Mouse (Mus musculus) midbrain, postnatal 0 days (tissue): ENCODE results near the gene Osm. TPM values are rescaled to one million over a fixed set of nuclear protein-coding genes. Genes with fewer than 3 reads are reported as not detected.

Source experiments
- ATAC-seq: fragments of 200-750 bp; cut with Nextera tagmentation; 2 replicates; pipeline ENCODE4 v1.8.0; 2017; ENCODE audit warnings: moderate number of reproducible peaks, mild to moderate bottlenecking, moderate TSS enrichment, moderate library complexity; ENCODE audit not compliant: low FRiP score
- DNase-seq: peaks from one replicate; pipeline ENCODE4 v3.0.0-alpha.2; 2015; ENCODE audit warnings: low spot score
- H3K27ac ChIP-seq: fragments of 300-500 bp; sonication (generic); 2 replicates; pipeline ENCODE4 v1.5.1; 2014; ENCODE audit warnings: low read depth, mild to moderate bottlenecking, low read length, mixed read lengths
- H3K27me3 ChIP-seq: fragments of 300-500 bp; sonication (generic); 2 replicates; pipeline ENCODE4 v1.6.1; 2014; ENCODE audit warnings: low read length, control low read depth, mixed read lengths; ENCODE audit not compliant: insufficient read depth
- H3K36me3 ChIP-seq: fragments of 300-500 bp; sonication (generic); 2 replicates; pipeline ENCODE4 v1.6.1; 2014; ENCODE audit warnings: low read length, control low read depth, mixed read lengths; ENCODE audit not compliant: insufficient read depth
- H3K4me1 ChIP-seq: fragments of 300-500 bp; sonication (generic); 2 replicates; pipeline ENCODE4 v1.6.1; 2014; ENCODE audit warnings: mild to moderate bottlenecking, control low read depth, antibody characterized with exemption, low read length, mixed read lengths; ENCODE audit not compliant: insufficient read depth
- H3K4me2 ChIP-seq: fragments of 300-500 bp; sonication (generic); 2 replicates; pipeline ENCODE4 v1.6.1; 2014; ENCODE audit warnings: low read depth, mild to moderate bottlenecking, low read length, mixed read lengths; ENCODE audit not compliant: poor library complexity, severe bottlenecking
- H3K4me3 ChIP-seq: fragments of 300-500 bp; sonication (generic); 2 replicates; pipeline ENCODE4 v1.5.1; 2014; ENCODE audit warnings: low read depth, mild to moderate bottlenecking, low read length, moderate library complexity
- H3K9ac ChIP-seq: fragments of 300-500 bp; sonication (generic); replicated peaks from 2 replicates; pipeline ENCODE4 v1.6.1; 2014; ENCODE audit warnings: mild to moderate bottlenecking, low read length, moderate library complexity, mixed read lengths; ENCODE audit not compliant: poor library complexity, severe bottlenecking
- H3K9me3 ChIP-seq: fragments of 300-500 bp; sonication (generic); 2 replicates; pipeline ENCODE4 v1.6.1; 2016; ENCODE audit warnings: low read length, control low read depth
- CTCF ChIP-seq: IDR thresholded peaks from 2 replicates; pipeline ENCODE4 v1.5.1; 2016; ENCODE audit warnings: antibody characterized with exemption, mild to moderate bottlenecking
- WGBS: fragments of 180-500 bp; shearing (Covaris S2); extraction: QIAGEN DNeasy Blood & Tissue Kit; methylation state at CpG from one replicate; pipeline ENCODE4 v1.1.7; 2014; 5-methylcytosine and 5-hydroxymethylcytosine counted together
- polyA plus RNA-seq: library from polyadenylated mRNA; unstranded; fragments of >200 nt; fragmentation: Nextera tagmentation; extraction: Ambion mirVana; gene quantifications from 2 replicates; pipeline ENCODE4 v1.2.1, GENCODE M21; 2015
- total RNA-seq: library from RNA; depleted of rRNA; stranded (reverse); fragments of >200 nt; gene quantifications from 2 replicates; pipeline ENCODE4 v1.2.3, GENCODE M21; 2014

Gene Osm
- total and polyA plus RNA-seq, 2 experiments from 2014 or later: 0.14 to 0.16 TPM

DNA sequence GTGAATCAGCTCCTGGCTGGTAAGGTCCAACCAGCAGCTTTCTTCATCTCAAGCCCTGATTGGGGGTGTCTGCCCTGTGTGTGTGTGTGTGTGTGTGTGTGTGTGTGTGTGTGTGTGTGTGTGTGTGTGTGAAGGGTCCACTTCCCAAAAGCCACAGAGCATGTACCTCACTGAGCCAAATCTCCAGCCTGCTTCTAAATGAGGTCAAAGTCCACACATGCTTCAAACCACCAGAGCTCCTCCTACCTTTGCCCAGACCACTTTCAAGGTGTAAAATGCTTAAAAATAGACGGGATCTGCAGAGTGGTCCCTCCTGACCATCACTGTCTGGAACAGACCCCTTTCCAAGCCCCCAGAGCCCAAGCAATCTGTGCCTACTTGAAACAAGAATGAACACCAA is 27.1 kb downstream of the Osm start:
- no peak overlapping the region for H3K4me3 ChIP-seq
- WGBS: 33% methylated on average over 1 of the region's 1 CpGs
- DNase-seq (no peak), ATAC-seq (no peak)
- no peak overlapping the region for H3K4me2 ChIP-seq
- H3K36me3 ChIP-seq: no peaks in the 10 kb centered on the region
- H3K27ac ChIP-seq: no peak overlapping the region
- H3K4me1 ChIP-seq: 0 out of 2 replicates have a peak, but pooled peaks cover 5% of the 10 kb centered on the region
- peaks cover 40% of the 10 kb centered on the region for H3K27me3 ChIP-seq
- no peak overlapping the region for H3K9ac ChIP-seq
- TF ChIP-seq CTCF: no peak
- H3K9me3 ChIP-seq: no peaks in the 10 kb centered on the region

DNA sequence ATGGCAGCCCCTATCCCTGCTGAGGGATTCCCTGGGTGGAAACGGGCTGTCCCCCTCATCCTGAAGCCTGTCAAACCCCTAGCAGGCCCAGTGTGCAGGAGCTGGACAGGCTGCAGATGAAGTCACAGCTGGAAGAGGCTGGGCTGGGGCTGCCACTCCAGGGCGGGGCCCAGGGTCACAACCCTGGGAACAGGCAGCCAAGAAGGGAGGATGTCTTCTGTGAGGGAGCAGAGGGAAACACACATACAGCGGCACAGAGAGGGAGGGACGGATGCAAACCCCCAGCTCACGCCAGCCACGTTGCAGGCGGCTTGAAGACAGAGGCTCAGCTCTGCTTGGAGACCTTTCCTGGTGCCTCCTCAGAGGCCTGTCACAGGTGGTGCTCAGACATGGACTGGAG is 27.8 kb downstream of the Osm start:
- no peak overlapping the region for H3K4me3 ChIP-seq
- no peak for ATAC-seq
- peaks cover 44% of the 10 kb centered on the region for H3K27me3 ChIP-seq
- 0 out of 2 replicates have a peak, but pooled peaks cover 5% of the 10 kb centered on the region for H3K4me1 ChIP-seq
- no peak overlapping the region for H3K9ac ChIP-seq
- no peaks in the 10 kb centered on the region for H3K36me3 ChIP-seq
- TF ChIP-seq CTCF: no peak
- H3K4me2 ChIP-seq: no peak overlapping the region
- no peak overlapping the region for H3K27ac ChIP-seq
- no peak for DNase-seq
- WGBS: 75% methylated on average over 7 of the region's 7 CpGs
- H3K9me3 ChIP-seq: no peaks in the 10 kb centered on the region

DNA sequence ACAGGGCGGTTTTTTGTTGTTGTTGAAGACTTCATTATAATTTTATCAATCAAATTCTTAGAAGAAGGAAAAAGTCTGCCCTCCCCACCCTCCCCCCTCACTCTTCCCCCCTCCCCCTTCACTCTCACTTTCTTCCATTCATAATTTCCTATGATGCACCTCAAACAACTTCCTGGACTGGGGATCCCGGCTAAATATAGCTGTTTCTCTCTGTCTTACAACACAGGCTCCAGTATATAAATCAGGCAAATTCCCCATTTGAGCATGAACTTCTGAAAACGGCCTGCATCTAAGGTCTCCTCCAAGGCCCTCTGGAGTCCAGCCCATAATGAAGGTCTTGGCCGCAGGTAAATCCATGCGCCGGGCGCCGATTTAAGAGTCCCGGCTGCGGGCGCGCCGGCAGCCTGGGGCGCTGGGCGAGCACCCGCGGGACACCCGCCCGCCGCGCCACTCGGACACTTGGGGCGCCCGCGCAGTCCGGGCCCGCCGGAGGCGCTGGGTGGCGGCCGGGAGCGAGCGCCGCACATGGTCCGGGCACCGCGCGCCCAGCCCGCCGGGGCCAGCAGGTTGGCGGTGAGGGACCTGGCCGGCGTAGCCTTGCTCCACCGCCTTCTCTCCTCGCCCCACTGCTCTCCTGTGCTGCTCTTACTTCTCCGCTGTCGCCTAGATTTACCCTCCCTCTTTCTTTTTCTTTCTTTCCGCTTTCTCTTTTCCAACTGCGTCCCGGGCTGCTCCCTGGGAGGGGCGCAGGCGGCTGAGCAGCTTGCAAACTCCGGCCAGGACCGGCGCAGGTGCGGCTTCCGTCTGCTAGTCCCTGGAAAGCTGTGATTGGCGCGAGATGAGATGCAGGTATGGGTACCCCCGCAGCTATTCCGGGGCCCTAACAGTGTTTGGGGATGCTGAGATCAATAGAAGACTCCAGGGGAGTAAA is 30.3 kb downstream of the Osm start:
- no peaks in the 10 kb centered on the region for H3K9me3 ChIP-seq
- WGBS: under 1% methylated on average over 52 of the region's 61 CpGs
- DNase-seq (no peak), ATAC-seq (no peak)
- no peaks in the 10 kb centered on the region for H3K4me1 ChIP-seq
- H3K36me3 ChIP-seq: no peaks in the 10 kb centered on the region
- peak overlapping the region; percentile 100 for H3K4me2 ChIP-seq
- peak overlapping the region; percentile 50 for H3K9ac ChIP-seq
- TF ChIP-seq CTCF: no peak
- peak overlapping the region; percentile 52 for H3K4me3 ChIP-seq
- H3K27me3 ChIP-seq: peaks cover 40% of the 10 kb centered on the region
- H3K27ac ChIP-seq: no peak overlapping the region

DNA sequence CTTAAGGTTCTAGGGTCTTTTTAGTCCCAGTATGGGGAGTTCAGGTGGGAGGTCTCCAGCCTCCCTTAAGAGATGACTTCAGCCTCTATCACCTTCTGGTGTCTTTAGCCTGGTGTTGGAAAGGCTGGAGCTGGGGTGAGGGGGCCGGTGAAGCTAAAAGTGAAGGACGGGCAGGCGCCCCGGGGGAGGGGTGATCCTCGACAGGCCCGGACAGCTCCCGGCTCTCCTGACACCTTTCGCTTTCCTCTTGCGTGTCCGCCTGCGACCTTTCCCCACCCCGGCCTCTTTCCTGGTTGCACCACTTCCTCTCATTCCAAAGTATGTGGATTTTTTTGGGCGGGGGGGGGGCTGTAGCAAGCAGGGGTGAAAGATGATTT is 31.0 kb downstream of the Osm start:
- H3K4me2 ChIP-seq: peak overlapping the region; percentile 100
- no peaks in the 10 kb centered on the region for H3K4me1 ChIP-seq
- peak overlapping the region; percentile 52 for H3K4me3 ChIP-seq
- 12% methylated on average over 13 of the region's 13 CpGs for WGBS
- no peaks in the 10 kb centered on the region for H3K36me3 ChIP-seq
- no peak for DNase-seq
- no peak overlapping the region for H3K27ac ChIP-seq
- no peaks in the 10 kb centered on the region for H3K9me3 ChIP-seq
- no peak for ATAC-seq
- no peak overlapping the region for H3K9ac ChIP-seq
- peaks cover 39% of the 10 kb centered on the region for H3K27me3 ChIP-seq
- no peak for TF ChIP-seq CTCF

DNA sequence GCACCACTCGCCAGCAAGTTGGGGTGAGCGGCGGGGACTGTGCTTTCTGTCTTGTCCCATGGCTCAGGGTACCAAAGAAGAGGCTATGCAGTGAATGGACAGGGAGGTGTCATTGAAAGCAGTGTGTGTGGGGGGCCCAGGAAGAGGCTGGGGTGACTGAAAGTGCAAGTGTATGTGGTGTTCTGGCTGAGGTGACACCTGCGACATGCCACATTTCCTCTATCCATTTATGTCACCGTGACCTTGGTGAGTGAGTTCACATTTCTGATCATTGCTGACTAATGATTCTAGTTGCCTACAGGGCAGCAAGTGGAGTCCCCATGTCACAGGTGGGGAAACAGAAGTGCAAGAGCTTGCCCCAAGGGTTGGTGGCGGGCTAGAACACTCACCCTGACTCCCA is 32.3 kb downstream of the Osm start:
- Histone ChIP-seq H3K4me2 (no peak overlapping the region), H3K27ac (no peak overlapping the region), H3K9me3 (no peaks in the 10 kb centered on the region), H3K36me3 (no peaks in the 10 kb centered on the region), H3K27me3 (peaks cover 39% of the 10 kb centered on the region), H3K4me3 (no peak overlapping the region), H3K4me1 (no peaks in the 10 kb centered on the region), H3K9ac (no peak overlapping the region)
- DNase-seq (no peak), ATAC-seq (no peak)
- no peak for TF ChIP-seq CTCF
- WGBS: 94% methylated on average over 6 of the region's 6 CpGs

DNA sequence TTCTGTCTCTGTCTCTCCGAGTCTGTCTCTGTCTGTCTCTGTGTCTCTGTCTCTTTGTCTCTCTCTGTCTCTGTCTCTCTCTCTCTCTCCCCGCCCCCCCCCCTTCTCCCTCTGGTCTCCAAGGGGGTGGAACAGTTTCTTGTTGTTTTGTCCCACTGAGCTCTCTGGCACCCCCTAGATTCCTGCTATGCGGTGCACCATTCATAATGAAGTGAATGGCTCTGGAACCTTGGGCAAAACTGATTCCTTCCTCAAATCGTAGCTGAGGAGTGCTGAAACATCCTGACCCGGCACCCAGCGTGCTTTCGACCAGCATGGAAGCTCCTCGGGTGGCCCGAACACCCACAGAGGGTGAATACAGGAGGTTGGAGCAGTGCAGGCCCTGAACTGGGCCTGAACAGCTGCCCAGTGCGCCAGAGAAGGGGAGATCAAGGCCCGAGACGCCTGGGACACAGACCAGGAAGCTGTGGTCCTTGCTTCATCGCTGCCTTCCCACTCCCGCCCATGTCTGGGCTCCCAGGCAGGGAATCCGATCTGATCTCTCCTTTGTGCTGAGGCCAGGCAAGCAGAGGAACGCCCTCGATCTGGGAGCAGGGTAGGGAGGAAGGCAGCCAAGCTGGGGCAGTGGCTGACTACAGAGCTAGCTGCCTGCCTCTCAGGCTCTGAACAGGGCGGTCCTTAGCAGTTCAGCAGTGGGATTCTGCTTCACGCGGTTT is 34.7 kb downstream of the Osm start:
- Histone ChIP-seq H3K4me2 (no peak overlapping the region), H3K4me1 (no peaks in the 10 kb centered on the region), H3K27me3 (peaks cover 22% of the 10 kb centered on the region), H3K9ac (no peak overlapping the region), H3K27ac (no peak overlapping the region), H3K36me3 (no peaks in the 10 kb centered on the region), H3K4me3 (no peak overlapping the region), H3K9me3 (no peaks in the 10 kb centered on the region)
- DNase-seq: no peak
- no peak for ATAC-seq
- WGBS: 20% methylated on average over 19 of the region's 20 CpGs
- peak; percentile 49 for TF ChIP-seq CTCF
